Mouse (Mus musculus): ENCODE data around the gene Gm20661. TPM values are rescaled to one million over a fixed set of nuclear protein-coding genes. Genes with fewer than 3 reads are reported as not detected.
"Not testable (repeated sequence)": the region's sequence is repeated elsewhere in the genome, so short reads cannot be mapped to it uniquely, and the experiment has no call there.

Gm20661 gene
- total RNA-seq, 2 experiments from 2014 or later: 0.76 to 0.91 TPM

DNA sequence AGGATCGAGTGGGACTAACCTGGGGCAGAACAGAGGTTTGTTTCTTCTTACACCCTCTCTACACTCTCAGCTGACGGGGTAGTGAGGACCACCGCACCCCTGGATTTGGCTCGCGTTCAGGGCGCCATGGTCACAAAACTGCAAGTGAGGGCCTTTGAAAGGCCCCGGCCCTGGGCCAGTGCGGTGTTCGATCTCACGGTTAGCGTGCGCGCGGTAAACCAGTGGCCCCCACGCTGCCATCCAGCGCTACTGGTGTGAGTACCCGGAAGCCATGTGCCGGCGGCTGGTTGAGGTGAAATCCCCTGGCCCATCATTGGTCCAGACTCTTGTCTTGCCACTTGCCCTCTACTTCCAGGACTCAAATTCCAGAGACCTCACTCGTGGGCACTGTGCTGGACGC, 12.7 kb downstream of the Gm20661 start:
- no peak for DNase-seq (ENCODE audit: low spot score in 2 of 2)

DNA sequence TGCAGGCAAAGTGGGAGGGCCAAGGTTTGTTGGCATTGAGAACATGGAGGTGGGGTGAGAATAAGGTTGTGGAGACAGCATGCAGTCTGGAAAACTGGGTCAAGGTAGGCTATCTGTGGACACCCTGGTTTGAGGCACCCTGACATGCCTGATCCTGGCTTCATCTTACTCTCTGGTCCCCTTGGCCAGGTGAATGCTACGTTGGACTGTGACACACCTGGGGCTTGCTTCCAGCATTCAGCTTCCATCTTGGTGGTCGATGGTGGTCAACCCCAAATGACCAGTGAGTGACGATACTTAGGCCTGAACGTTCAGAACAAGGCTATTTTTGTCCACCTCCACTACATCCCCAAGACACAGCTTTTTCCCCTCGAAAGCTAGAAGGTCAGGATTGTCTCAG, 13.2 kb downstream of the Gm20661 start, which contains the start of gene Gm20662:
Gene Gm20662 (plus strand): TSS at position 301 of the 400 bp plus-strand sequence.
- no peak for DNase-seq (ENCODE audit: low spot score in 2 of 2)

DNA sequence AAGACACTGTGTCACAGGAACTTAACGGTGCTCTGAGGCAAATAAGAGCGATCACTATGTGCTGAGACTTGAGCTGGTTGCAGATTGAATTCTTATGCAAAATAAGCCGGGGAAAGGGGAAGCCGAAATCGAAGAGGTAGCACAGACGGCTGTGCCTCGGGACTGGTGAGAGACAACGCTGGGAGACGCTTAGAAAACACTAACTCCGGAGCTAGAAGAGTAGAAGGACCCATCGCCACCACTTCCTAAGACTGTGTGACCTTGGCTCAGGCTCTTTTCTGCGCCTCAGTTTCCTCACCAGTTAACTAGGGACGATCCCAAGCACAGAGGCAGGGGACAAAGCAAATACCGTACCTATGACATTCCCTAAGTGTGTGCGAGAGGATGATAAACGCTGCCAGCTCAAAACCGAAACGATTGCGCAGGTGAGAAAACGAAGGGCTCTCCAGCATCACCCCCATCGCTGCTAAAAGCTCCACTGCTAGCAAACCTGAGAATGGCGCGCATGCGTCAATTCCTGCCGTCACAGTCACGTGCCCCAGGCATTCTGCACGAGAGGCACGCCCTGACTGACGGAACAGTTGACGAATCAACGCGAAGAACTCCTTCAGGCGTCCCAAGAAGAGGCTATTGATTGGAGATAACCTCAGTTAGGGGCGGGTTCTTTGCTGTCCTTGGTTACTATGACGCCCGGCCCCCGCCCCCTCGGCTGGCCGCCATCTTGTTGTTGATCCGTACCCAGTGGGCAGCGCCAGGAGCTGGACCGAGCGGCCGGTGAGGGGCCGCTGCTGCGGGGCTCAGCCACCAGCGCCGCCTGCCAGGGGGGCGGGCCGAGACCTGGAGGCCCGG, 19.3 kb downstream of the Gm20661 start, which contains the start of gene Ip6k1:
Gene Ip6k1 (plus strand): TSS at position 580 of the 849 bp plus-strand sequence.
- peak; percentile 99 to 100 for DNase-seq (ENCODE audit: low spot score in 2 of 2)

DNA sequence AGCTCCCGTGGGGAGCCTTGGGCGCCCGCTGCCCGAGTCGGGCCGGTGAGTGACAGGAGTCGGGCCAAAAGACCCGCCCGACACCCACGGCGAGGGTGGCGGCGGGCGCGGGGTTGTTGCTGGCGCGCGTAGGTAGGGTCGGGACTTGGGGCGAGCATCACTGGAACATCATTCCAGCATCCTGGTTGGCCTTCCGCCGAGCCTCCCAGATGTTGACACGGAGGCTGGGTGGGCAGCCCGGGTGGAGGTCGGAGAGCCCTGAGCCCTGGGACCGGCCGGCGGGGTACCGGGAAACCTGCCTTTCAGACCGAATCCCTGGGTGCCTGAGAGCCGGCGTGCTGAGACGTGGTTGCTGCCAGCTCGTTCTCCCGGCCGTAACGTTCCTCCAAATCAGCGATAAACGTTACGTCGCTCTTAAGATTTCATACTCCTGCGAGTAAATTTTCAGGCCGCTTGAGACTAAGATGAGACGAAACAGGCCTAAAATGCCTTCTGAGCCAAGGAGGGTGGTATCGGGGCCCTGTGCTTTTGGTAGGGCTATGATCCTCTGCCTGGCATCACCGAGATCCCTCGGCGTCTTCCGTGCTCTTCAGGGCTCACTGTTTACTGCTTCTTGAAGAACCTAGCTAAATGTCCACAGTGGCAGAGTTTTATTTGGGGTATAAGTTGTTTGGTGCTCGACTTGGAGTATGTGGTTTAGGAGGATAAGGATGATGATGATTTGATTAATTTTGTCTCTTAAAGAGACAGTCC, 20.1 kb downstream of the Gm20661 start:
- DNase-seq (ENCODE audit: low spot score in 2 of 2): no peak

DNA sequence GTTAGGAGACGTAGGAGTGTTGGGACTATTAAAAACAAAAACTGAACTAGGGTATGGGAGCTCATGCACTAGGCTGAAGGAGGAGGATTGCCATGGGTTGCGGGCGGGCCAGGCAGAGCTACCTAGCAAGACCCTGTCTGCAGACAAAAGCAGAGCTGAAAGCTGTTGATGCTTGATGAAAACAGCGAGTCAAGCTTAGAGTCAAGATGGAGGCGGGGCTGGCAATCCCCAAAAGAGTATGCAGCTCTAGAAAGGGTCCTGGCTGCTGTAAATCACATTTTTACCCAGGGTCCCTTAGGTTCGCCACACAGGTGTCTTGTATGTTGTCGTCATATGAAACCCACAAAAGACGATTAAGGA, 20.7 kb downstream of the Gm20661 start:
- no peak for DNase-seq (ENCODE audit: low spot score in 2 of 2)

DNA sequence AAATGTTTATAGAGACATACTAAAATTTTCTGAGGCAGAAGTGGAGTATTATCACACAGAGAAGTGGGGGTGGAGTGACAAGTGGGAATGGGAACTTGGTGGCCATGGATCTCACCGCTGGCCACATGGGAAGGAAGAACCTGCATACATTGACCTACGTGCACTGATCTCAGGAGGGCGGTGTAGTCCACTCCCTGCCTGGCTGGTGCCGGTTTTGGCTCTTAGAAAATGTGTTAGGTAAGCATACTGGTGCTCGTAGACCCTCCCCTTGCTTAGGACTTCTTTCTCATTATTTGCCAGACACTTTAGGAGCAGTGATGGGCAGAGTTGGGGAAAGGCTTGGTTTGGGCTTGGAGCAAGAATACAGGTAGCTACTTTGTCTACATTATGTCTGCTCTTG, 25.2 kb downstream of the Gm20661 start:
- DNase-seq (ENCODE audit: low spot score in 2 of 2): no peak

DNA sequence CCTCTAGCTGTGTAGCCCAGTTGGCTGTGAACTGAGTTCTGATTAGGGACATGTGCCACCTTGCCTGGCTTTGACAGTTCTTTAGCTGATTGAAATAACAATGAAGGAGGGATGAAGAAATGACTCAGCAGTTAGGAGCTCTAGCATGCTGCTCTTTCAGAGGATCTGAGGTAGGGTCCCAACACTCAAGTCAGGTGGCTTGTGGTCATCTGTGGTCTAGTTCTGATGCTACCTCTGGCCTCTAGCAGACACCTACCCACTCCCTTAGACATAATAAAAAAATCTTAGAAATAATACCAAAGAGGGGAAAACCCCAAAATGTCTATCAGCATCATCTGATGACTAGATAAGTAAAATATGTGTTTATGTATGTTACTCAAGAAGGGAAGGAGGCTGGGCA, 27.5 kb downstream of the Gm20661 start:
- no peak for DNase-seq (ENCODE audit: low spot score in 2 of 2)

DNA sequence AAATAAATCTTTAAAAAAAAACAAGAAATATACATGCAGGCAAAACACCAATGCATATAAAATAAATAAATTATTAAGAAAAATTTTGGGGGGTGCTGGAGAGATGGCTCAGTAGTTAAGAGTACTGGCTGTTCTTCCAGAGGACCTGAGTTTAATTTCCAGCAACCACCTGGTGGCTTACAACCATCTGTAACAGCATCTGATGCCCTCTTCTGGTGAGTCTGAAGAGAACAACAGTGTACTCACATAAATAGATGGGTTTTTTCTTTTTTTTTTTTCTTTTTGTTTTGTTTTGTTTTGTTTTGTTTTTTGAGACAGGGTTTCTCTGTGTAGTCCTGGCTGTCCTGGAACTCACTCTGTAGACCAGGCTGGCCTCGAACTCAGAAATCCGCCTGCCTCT, 30.7 kb downstream of the Gm20661 start:
- not testable (repeated sequence) for DNase-seq (ENCODE audit: low spot score in 2 of 2)

DNA sequence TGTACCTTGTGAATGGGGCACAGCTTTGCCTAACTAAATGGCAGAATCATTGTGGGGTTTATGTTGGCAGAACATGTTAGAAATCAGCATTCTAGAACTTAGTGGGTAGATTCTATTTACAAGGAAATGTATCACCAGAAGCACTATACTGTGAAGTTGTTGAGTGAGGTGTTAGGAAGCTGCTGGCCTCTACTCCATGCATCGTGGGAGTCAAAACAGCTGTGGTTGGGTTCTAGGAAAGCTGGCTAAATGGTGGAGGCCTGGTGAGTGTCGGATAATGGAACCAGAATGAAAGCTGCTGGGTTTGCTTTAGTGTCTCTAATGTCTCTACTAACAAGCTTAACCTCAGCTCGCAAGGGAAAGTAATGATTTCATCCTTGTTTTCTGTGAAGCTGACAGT, 34.3 kb downstream of the Gm20661 start:
- no peak for DNase-seq (ENCODE audit: low spot score in 2 of 2)

DNA sequence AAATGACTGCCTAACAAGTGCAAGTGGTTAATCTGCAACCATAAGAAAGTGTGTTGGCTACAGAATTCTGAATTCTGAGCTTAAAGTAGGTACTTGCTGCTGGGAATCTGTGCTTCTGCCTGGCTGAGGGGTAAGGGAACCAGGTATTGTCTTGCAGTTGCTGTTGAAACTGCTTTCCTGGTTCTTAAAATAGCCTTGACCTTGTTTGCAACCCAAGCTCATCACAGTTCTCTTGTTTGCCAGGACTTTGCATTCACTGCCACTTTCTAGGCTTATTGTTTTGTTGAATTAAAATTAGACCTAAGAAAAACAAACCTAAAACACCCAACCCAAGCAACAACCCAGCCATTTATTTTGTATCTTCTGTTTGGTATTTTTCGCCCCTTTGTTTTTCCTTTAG, 37.9 kb downstream of the Gm20661 start:
- DNase-seq (ENCODE audit: low spot score in 2 of 2): no peak

DNA sequence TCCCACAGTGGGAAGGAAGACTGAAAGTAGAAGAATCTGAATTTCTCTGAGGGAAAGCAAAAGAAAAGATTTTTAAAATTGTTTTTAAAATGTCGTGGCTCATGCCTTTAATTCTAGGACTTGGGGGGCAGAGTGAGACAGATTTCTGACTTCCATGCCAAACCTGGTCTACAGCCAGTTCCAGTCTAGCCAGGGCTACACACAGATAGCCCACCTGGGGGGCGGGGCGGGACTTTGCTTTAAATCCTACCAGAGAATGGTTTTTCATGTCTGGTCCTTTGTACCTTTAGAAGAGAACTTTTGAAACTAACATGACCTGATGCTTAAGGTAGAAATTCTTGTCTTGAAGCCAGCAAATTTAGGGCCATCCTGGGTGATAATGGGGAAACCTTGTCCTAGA, 40.4 kb downstream of the Gm20661 start:
- no peak for DNase-seq (ENCODE audit: low spot score in 2 of 2)

DNA sequence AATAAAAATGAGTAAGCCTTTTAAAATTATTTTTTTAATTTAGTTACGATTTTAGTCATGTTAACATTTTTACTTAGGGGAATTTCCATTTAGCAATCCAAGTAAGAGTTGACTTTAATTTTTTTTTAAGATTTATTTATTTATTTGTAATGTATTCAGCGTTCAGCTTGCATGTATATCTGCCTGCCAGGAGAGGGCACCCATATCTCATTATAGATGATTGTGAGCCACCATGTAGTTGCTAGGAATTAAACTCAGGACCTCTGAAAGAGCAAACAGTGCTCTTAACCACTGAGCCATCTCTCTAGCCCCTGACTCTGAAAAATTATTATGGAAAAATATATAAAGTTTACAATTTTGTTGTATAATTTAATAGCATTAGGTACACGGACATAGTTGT, 43.7 kb downstream of the Gm20661 start:
- no peak for DNase-seq (ENCODE audit: low spot score in 2 of 2)

DNA sequence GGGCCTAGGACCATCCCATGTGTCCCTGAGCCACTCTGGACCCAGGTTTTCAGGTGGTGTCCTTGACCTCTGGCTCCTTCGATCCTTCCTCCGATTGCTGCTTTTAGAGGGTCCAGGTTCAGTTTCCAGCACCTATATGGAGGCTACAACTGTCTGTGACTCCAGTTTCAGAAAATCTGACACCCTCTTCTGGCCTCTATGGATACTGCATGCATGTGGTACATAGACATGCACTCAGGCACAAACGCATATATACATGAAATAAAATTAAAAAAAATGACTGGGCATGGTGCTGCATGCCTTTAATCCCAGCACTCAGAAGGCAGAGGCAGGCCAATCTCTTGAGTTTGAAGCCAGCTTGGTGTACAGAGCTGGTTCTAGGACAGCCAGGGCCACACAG, 45.0 kb downstream of the Gm20661 start:
- DNase-seq (ENCODE audit: low spot score in 2 of 2): no peak

DNA sequence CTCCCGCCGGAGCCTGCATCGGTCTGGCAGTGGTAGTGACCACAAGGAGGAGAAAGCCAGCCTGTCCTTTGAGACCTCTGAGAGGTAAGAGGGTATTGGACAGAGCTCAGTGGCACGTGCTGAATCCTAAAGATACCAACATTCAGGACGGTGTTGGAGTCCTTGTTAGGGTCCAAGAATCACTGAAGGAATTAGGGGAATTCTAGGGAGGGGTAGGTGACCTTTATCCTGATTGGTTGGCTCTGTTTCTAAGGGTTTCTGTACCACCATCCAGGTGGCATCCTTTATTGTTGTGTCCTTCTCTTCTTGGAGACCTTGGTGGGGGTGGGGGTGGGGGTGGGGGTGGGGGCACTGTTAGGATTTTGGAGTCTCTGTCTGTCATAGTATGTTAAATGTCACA, 49.3 kb downstream of the Gm20661 start:
- DNase-seq (ENCODE audit: low spot score in 2 of 2): no peak

DNA sequence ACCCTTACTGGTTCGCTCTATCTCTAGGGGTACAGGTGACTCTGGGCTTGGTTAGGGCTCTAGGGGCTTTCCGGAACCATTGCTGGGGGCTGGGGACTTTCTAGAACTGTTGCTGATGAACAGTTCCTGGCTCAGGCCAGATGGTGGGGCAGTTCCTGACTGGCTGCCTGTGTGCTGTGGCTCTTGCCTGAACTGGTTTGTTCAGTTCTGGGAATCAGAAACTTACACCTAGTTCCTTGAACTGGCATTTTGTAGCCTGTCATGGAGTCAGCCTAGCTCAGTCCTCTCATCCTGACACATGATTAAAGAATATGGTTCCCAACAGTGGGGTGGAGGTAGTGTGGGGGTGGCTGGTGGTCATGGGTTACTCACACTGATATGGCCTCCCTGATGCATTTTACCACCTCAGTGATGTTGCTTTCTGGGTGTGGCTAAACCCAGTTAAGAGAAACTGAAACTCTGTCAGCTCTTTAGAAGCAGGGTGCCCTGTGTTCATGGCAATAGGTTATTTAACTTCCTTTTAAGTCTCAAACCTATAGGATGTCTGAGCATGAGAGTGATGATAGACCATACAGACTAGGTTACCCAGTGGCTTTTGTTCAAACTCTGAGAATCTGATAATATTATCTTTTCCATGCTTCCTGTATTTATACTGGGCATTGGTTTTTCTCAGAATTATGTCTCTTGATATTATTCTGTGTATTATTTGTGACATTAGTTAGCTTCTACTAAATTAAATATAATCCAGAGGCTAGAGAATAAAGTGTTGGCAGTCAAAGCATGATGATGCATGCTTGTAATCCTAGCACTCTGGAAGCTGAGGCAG, 52.7 kb downstream of the Gm20661 start:
- DNase-seq (ENCODE audit: low spot score in 2 of 2): no peak

Other genes with a start within 250 kb of the Gm20661 start
- gene Rbm5, start 212.1 kb upstream of the Gm20661 start, total RNA-seq (2021): 100 to 1,000 TPM in 1 of 2 experiments, 10 to 100 TPM in 1; 73.6 to 101 TPM
- gene Rbm6, start 109.8 kb upstream of the Gm20661 start, total RNA-seq (2021): 10 to 100 TPM; 40.7 to 47.3 TPM
- gene Mon1a, start 94.9 kb upstream of the Gm20661 start, total RNA-seq (2021): 1 to 10 TPM; 5.3 to 6.2 TPM
- 1 to 10 TPM; 5.3 to 5.4 TPM for gene Mst1r, start 76.2 kb upstream of the Gm20661 start, total RNA-seq (2021)
- gene Actl11, start 54.6 kb upstream of the Gm20661 start, total RNA-seq (2021): not detected
- under 1 TPM; 0.41 to 0.52 TPM for gene Camkv, start 47.4 kb upstream of the Gm20661 start, total RNA-seq (2021)
- gene Traip, start 32.9 kb upstream of the Gm20661 start, total RNA-seq (2021): 1 to 10 TPM; 6.7 to 7.2 TPM
- 10 to 100 TPM in 1 of 2 experiments, 1 to 10 TPM in 1; 7.8 to 12.7 TPM for gene Uba7, start 7.6 kb upstream of the Gm20661 start, total RNA-seq (2021)
- gene Inka1, start 2.8 kb downstream of the Gm20661 start, total RNA-seq (2021): 10 to 100 TPM; 18.8 to 22.1 TPM
- gene Cdhr4, start 9.4 kb downstream of the Gm20661 start, total RNA-seq (2021): 1 to 10 TPM; 1.4 to 1.7 TPM
- under 1 TPM; 0.32 to 0.86 TPM for gene Gm20662, start 13.3 kb downstream of the Gm20661 start, total RNA-seq (2021)
- gene Ip6k1, start 19.4 kb downstream of the Gm20661 start, total RNA-seq (2021): 10 to 100 TPM; 59.7 to 66.2 TPM
- gene Gmppb, start 66.2 kb downstream of the Gm20661 start, total RNA-seq (2021): 10 to 100 TPM; 18.2 to 20.6 TPM
- gene Amigo3, start 70.1 kb downstream of the Gm20661 start, total RNA-seq (2021): 1 to 10 TPM; 3.2 to 3.4 TPM
- gene Mst1, start 97.4 kb downstream of the Gm20661 start, total RNA-seq (2021): under 1 TPM in 1 of 2 experiments, not detected in 1; 0.36 TPM
- 10 to 100 TPM; 83.8 to 94.8 TPM for gene Rnf123, start 100.3 kb downstream of the Gm20661 start, total RNA-seq (2021)
- gene Apeh, start 111.5 kb downstream of the Gm20661 start, total RNA-seq (2021): 10 to 100 TPM; 47.7 to 51.5 TPM
- gene Bsn, start 207.3 kb downstream of the Gm20661 start, total RNA-seq (2021): under 1 TPM; 0.39 to 0.41 TPM

Data from gastrocnemius, postnatal 4 days (tissue).